In the genomic region with DNA sequence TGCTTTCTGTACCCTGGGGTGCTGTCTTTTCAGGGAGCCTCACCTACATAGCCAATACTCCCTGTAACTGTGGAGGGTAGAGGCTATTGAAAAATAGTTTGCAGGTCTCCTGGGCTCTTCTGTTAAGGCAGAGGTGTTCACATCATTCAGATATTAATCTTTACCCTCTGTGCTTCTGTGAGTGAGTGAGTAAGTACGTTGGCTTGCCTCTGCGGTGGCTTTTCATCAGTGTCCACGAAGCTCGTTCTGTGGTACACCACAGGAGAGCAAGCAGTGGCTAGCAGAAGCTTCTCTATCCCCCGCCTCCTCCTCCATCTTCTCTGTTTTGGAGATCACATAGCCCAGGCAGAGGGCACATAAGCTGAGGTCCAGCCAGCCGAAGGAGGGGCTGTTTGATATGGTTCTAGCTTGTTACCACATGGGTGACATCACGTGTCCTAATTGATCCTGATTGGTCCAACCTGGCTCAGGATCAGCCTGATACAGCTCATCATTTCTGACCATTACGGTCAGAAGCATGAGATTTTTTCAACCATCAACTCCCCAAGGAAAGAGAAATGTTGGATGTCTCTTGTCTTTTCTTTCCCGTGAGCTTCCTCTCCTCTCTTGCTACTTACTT, we compare ENCODE assay signal across 30 mouse cellular contexts.
DNase-seq lines count a peak whose midpoint lies in the region; ATAC-seq and TF ChIP-seq lines count a peak whose summit lies in the region.
"Had no signal": no experiment of that assay in that cellular context is flagged by ENCODE, and none has a peak within 500 bp of the region (broad histone marks: within the 10 kb centered on the region; RNA-seq: fewer than 3 reads in every experiment).

No protein-coding gene starts in this region.

- H3K27me3 ChIP-seq in forebrain, embryonic 10.5 days (ENCODE audit: poor library complexity, severe bottlenecking), result peaks cover 17% of the 10 kb centered on the region; the same call in 1 of the 2 replicates
- H3K27me3 ChIP-seq in forebrain, postnatal 0 days (ENCODE audit: insufficient read depth, low read length), result no peaks in the 10 kb centered on the region
- H3K27me3 ChIP-seq in midbrain, embryonic 10.5 days (ENCODE audit: low read depth, poor library complexity, severe bottlenecking), result peaks cover 6% of the 10 kb centered on the region; the same call in 1 of the 2 replicates
- no peaks in the 10 kb centered on the region for H3K27me3 ChIP-seq in midbrain, embryonic 16.5 days (ENCODE audit: control insufficient read depth, insufficient read depth, low read depth, low read length)
- peaks cover 18% of the 10 kb centered on the region for H3K27me3 ChIP-seq in embryonic facial prominence, embryonic 10.5 days (replicated peaks; ENCODE audit: low read depth, poor library complexity, severe bottlenecking)
- H3K27me3 ChIP-seq: forebrain, embryonic 15.5 days; hindbrain, embryonic 13.5 days; midbrain, embryonic 15.5 days; neural tube, embryonic 13.5 days had no signal

- 81% methylated on average over 9 of the region's 9 CpGs for WGBS in forebrain, embryonic 10.5 days
- WGBS in forebrain, postnatal 0 days, result 82% methylated on average over 9 of the region's 9 CpGs
- 81% methylated on average over 9 of the region's 9 CpGs for WGBS in midbrain, embryonic 10.5 days
- 69% methylated on average over 9 of the region's 9 CpGs for WGBS in midbrain, embryonic 16.5 days
- WGBS in embryonic facial prominence, embryonic 10.5 days, result 73% methylated on average over 9 of the region's 9 CpGs

- H3K36me3 ChIP-seq in forebrain, embryonic 10.5 days (replicated peaks), result no peaks in the 10 kb centered on the region
- H3K36me3 ChIP-seq in forebrain, postnatal 0 days (ENCODE audit: insufficient read depth), result no peaks in the 10 kb centered on the region
- no peaks in the 10 kb centered on the region for H3K36me3 ChIP-seq in midbrain, embryonic 10.5 days
- no peaks in the 10 kb centered on the region for H3K36me3 ChIP-seq in midbrain, embryonic 16.5 days (ENCODE audit: control insufficient read depth, insufficient read depth, low read length)
- no peaks in the 10 kb centered on the region for H3K36me3 ChIP-seq in embryonic facial prominence, embryonic 10.5 days (replicated peaks)
- H3K36me3 ChIP-seq: forebrain, embryonic 15.5 days; G1E; hindbrain, embryonic 13.5 days; midbrain, embryonic 15.5 days; neural tube, embryonic 13.5 days had no signal

- no peak for ATAC-seq in forebrain, postnatal 0 days
- no peak for ATAC-seq in midbrain, embryonic 16.5 days
- ATAC-seq: forebrain, embryonic 15.5 days; intestine, postnatal 0 days; midbrain, embryonic 15.5 days had no signal

- H3K4me2 ChIP-seq in forebrain, postnatal 0 days (ENCODE audit: low read depth), result no peak overlapping the region
- H3K4me2 ChIP-seq in midbrain, embryonic 16.5 days (ENCODE audit: low read length), result no peak overlapping the region
- H3K4me2 ChIP-seq: forebrain, embryonic 15.5 days; hindbrain, embryonic 13.5 days; midbrain, embryonic 15.5 days; neural tube, embryonic 13.5 days had no signal

- H3K9ac ChIP-seq in forebrain, postnatal 0 days, result no peak overlapping the region
- H3K9ac ChIP-seq in midbrain, embryonic 16.5 days (ENCODE audit: low read depth, low read length), result no peak overlapping the region
- H3K9ac ChIP-seq: forebrain, embryonic 15.5 days; hindbrain, embryonic 13.5 days; liver, embryonic 14.5 days; midbrain, embryonic 15.5 days; neural tube, embryonic 13.5 days had no signal

- H3K9me3 ChIP-seq in forebrain, embryonic 10.5 days, result no peaks in the 10 kb centered on the region
- H3K9me3 ChIP-seq in forebrain, postnatal 0 days (ENCODE audit: low read length), result no peaks in the 10 kb centered on the region
- H3K9me3 ChIP-seq in midbrain, embryonic 10.5 days (replicated peaks), result no peaks in the 10 kb centered on the region
- no peaks in the 10 kb centered on the region for H3K9me3 ChIP-seq in midbrain, embryonic 16.5 days (replicated peaks; ENCODE audit: control insufficient read depth, low read length, poor library complexity, severe bottlenecking)
- no peaks in the 10 kb centered on the region for H3K9me3 ChIP-seq in embryonic facial prominence, embryonic 10.5 days
- H3K9me3 ChIP-seq: forebrain, embryonic 15.5 days; G1E; hindbrain, embryonic 13.5 days; midbrain, embryonic 15.5 days; neural tube, embryonic 13.5 days had no signal

- H3K27ac ChIP-seq in forebrain, embryonic 10.5 days, result peak overlapping the region; percentile 80
- H3K27ac ChIP-seq in forebrain, postnatal 0 days (ENCODE audit: low read depth, low read length), result no peak overlapping the region
- peak overlapping the region; percentile 83 for H3K27ac ChIP-seq in midbrain, embryonic 10.5 days (replicated peaks)
- H3K27ac ChIP-seq in midbrain, embryonic 16.5 days (ENCODE audit: low read length), result no peak overlapping the region
- peak overlapping the region; percentile 42; the same call in 1 of the 2 replicates for H3K27ac ChIP-seq in embryonic facial prominence, embryonic 10.5 days (replicated peaks)
- H3K27ac ChIP-seq: forebrain, embryonic 15.5 days; gastrocnemius, adult 2 months; liver, embryonic 14.5 days; neural tube, embryonic 13.5 days had no signal

- peaks cover 77% of the 10 kb centered on the region for H3K4me1 ChIP-seq in forebrain, embryonic 10.5 days
- H3K4me1 ChIP-seq in forebrain, postnatal 0 days (ENCODE audit: insufficient read depth), result peaks cover 3% of the 10 kb centered on the region; the same call in 1 of the 2 replicates
- H3K4me1 ChIP-seq in midbrain, embryonic 10.5 days, result peaks cover 75% of the 10 kb centered on the region
- peaks cover 31% of the 10 kb centered on the region for H3K4me1 ChIP-seq in midbrain, embryonic 16.5 days (ENCODE audit: control insufficient read depth, insufficient read depth, low read length)
- H3K4me1 ChIP-seq in embryonic facial prominence, embryonic 10.5 days, result peaks cover 64% of the 10 kb centered on the region

- DNase-seq in forebrain, embryonic 10.5 days (ENCODE audit: extremely low spot score, low spot score), result no peak
- DNase-seq in forebrain, postnatal 0 days, result no peak
- DNase-seq in midbrain, embryonic 10.5 days (ENCODE audit: low spot score), result no peak
- DNase-seq in embryonic facial prominence, embryonic 10.5 days (ENCODE audit: low spot score), result no peak
- DNase-seq in retina, embryonic 14.5 days (ENCODE audit: low spot score), result peak; percentile 63
- no peak for DNase-seq in adrenal gland, postnatal 25 days
- no peak for DNase-seq in thymus, postnatal 14 days
- DNase-seq: adrenal gland, adult 8-10 months; cerebellum, adult 9-11 months; gastrocnemius, adult 2 months; gastrocnemius, postnatal 36 days; heart, postnatal 14 days; kidney, adult 9 months; kidney, postnatal 14 days; layer of hippocampus, adult 9-11 months; liver; lung, adult 2 months; lung, postnatal 10 days; right cerebral cortex, adult 18-20 months; spleen, adult 18-20 months; thymus, postnatal 25 days had no signal

- no peak overlapping the region for H3K4me3 ChIP-seq in forebrain, embryonic 10.5 days
- no peak overlapping the region for H3K4me3 ChIP-seq in forebrain, postnatal 0 days (ENCODE audit: low read depth, low read length)
- no peak overlapping the region for H3K4me3 ChIP-seq in midbrain, embryonic 10.5 days
- H3K4me3 ChIP-seq in midbrain, embryonic 16.5 days (ENCODE audit: low read depth, low read length), result no peak overlapping the region
- no peak overlapping the region for H3K4me3 ChIP-seq in embryonic facial prominence, embryonic 10.5 days
- H3K4me3 ChIP-seq: forebrain, embryonic 15.5 days; gastrocnemius, adult 2 months; hindbrain, embryonic 13.5 days; midbrain, embryonic 15.5 days; myocyte; neural tube, embryonic 13.5 days had no signal

- TF ChIP-seq CTCF in forebrain, postnatal 0 days (IDR thresholded peaks at IDR 0.05; ENCODE audit: low read depth), result no peak

Comparison
In these comparisons a context has a peak if more than half of its experiments do, and no peak if none do; other contexts are left out.
1. H3K27ac ChIP-seq: peak in forebrain, embryonic 10.5 days (single experiment), midbrain, embryonic 10.5 days (single experiment) and embryonic facial prominence, embryonic 10.5 days (single experiment); none in forebrain, postnatal 0 days (single experiment) and midbrain, embryonic 16.5 days (single experiment).